Mouse (Mus musculus): ENCODE measurements around the gene Pinlyp.

Pinlyp gene

GRCm38 (mm10) chr7:24561450-24561849, 15.5 kb upstream of the Pinlyp start:
- no peak for DNase-seq

- DNase-seq = no peak
These were observed 9.9 kb upstream of the Pinlyp start for GRCm38 (mm10) chr7:24555786-24556185.

GRCm38 (mm10) chr7:24551985-24552759, 6.3 kb upstream of the Pinlyp start:
- DNase-seq = no peak

GRCm38 (mm10) chr7:24547534-24548036, 1.7 kb upstream of the Pinlyp start:
- DNase-seq = peak in 1 of 2 experiments; percentile 38

- peak; percentile 99 to 100 for DNase-seq
These were observed 894 bp upstream of the Pinlyp start for GRCm38 (mm10) chr7:24546634-24547389.

- DNase-seq = no peak
These were observed 1.4 kb downstream of the Pinlyp start for GRCm38 (mm10) chr7:24544506-24544905.

GRCm38 (mm10) chr7:24539686-24540085, 6.2 kb downstream of the Pinlyp start:
- DNase-seq = no peak

GRCm38 (mm10) chr7:24538701-24539100, 7.2 kb downstream of the Pinlyp start:
- DNase-seq = no peak

GRCm38 (mm10) chr7:24538154-24538553, 7.8 kb downstream of the Pinlyp start:
- DNase-seq = no peak

- peak; percentile 83 to 89 for DNase-seq
These were observed 8.3 kb downstream of the Pinlyp start for GRCm38 (mm10) chr7:24537591-24537990.

GRCm38 (mm10) chr7:24537081-24537480, 8.8 kb downstream of the Pinlyp start:
- no peak for DNase-seq

GRCm38 (mm10) chr7:24534301-24534700, 11.6 kb downstream of the Pinlyp start:
- DNase-seq = peak in 1 of 2 experiments; percentile 49

- DNase-seq = peak; percentile 41 to 42
These were observed 12.1 kb downstream of the Pinlyp start for GRCm38 (mm10) chr7:24533806-24534205.

- peak in 1 of 2 experiments; percentile 42 for DNase-seq
These were observed 12.8 kb downstream of the Pinlyp start for GRCm38 (mm10) chr7:24533031-24533571.

GRCm38 (mm10) chr7:24531211-24531971, 14.5 kb downstream of the Pinlyp start:
- DNase-seq = peak; percentile 87 to 89

- peak; percentile 98 to 99 for DNase-seq
These were observed 15.6 kb downstream of the Pinlyp start, which contains the start of gene Irgq for GRCm38 (mm10) chr7:24530062-24530931. Gene Irgq, plus strand, starts transcription at chr7:24530689.

- DNase-seq = no peak
These were observed 16.3 kb downstream of the Pinlyp start for GRCm38 (mm10) chr7:24529580-24529979.

- DNase-seq = no peak
These were observed 17.1 kb downstream of the Pinlyp start for GRCm38 (mm10) chr7:24528861-24529260.

- peak; percentile 82 to 88 for DNase-seq
These were observed 20.1 kb downstream of the Pinlyp start for GRCm38 (mm10) chr7:24525686-24526420.

GRCm38 (mm10) chr7:24524978-24525377, 20.9 kb downstream of the Pinlyp start:
- no peak for DNase-seq

- DNase-seq = no peak
These were observed 22.2 kb downstream of the Pinlyp start for GRCm38 (mm10) chr7:24523723-24524122.
